Mouse (Mus musculus) C2C12 (cell line): ENCODE data around the gene Bricd5.

Experiments used
- CEBPB ChIP-seq: IDR thresholded peaks from one replicate; pipeline ENCODE4 v1.6.1; 2011; ENCODE audit warnings: low read depth, mild to moderate bottlenecking, control low read depth, moderate library complexity
- CTCF ChIP-seq: IDR thresholded peaks from one replicate; pipeline ENCODE4 v1.5.1; 2011; ENCODE audit not compliant: control insufficient read depth, insufficient read depth, insufficient read length
- FOSL1 ChIP-seq: IDR thresholded peaks from one replicate; pipeline ENCODE4 v1.8.0; 2011; ENCODE audit warnings: mild to moderate bottlenecking, low read length; ENCODE audit not compliant: poor library complexity, insufficient read depth, severe bottlenecking
- MAX ChIP-seq: IDR thresholded peaks from one replicate; pipeline ENCODE4 v1.6.1; 2011; ENCODE audit warnings: mild to moderate bottlenecking, control low read depth
- MYOD1 ChIP-seq: IDR thresholded peaks from one replicate; pipeline ENCODE4 v1.6.1; 2011; ENCODE audit warnings: low read depth; ENCODE audit not compliant: control insufficient read depth, insufficient read length
- MYOG ChIP-seq: IDR thresholded peaks from one replicate; pipeline ENCODE4 v1.6.1; 2011; ENCODE audit not compliant: control insufficient read depth, insufficient read length; ENCODE audit errors: extremely low read depth
- USF1 ChIP-seq: IDR thresholded peaks from one replicate; pipeline ENCODE4 v1.6.1; 2011; ENCODE audit warnings: low read depth, mild to moderate bottlenecking, control low read depth, moderate library complexity

DNA sequence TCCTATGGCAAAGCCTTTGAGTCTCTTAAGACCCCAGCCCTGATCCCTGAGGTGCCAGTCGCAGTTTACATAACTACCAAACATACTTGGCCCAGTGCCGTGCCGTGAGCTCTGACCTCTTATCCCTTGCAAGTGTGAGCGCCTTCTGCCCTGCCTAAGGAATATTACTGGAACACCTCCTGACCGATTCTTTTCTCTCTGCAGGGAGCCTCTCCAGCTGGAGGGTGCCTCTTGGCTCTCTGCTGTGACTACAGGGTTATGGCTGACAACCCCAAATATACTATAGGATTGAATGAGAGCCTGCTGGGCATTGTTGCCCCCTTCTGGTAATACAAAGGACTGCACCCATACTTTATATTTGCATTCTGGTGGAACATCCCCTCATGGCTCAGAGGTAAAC, 36.7 kb upstream of the Bricd5 start:
- TF ChIP-seq CTCF (peak; percentile 0), MAX (no peak), USF1 (no peak), MYOG (no peak), MYOD1 (no peak), FOSL1 (no peak), CEBPB (no peak)
